Mouse (Mus musculus): Measurements from ENCODE around the gene Adrm1.

DNA sequence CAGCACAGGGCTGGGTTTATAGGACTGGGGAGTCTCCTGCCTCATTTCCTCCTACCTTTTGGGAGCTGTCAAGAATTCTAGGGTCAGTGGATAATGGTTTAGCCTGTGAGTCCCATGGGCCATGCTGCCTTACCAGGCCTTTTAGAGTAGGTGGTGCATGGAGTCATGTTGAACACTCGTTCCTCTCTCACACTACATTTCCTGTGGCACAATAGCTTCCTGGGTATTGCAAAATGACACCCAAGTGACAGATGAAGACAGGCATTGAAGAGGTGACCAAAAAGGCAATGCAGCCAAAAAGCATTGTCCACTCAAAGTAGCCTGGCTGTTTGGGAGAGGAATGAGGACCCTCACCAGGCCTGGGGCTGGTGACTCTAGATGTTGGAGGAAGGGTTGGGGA lies 43.6 kb upstream of the Adrm1 start:
- TF ChIP-seq CTCF (IDR thresholded peaks at IDR 0.05; ENCODE audit: control insufficient read depth, insufficient read depth, insufficient replicate concordance, low read depth, low read length): no peak
- TF ChIP-seq POLR2A (IDR thresholded peaks at IDR 0.05; ENCODE audit: control insufficient read depth, low read depth, low read length): no peak

Data from testis, adult 2 months (tissue).